Mouse (Mus musculus) frontal cortex, adult 2 months (tissue): ENCODE results near the gene Zbtb16. TPM values are rescaled to one million over a fixed set of nuclear protein-coding genes. Genes with fewer than 3 reads are reported as not detected.

Source experiments
- DNase-seq, 2 experiments: peaks; one replicate each; pipeline ENCODE4 v3.0.0; 2022; ENCODE audit warnings: low spot score in 1 of 2; ENCODE audit errors: extremely low spot score in 1 of 2
- polyA plus RNA-seq: library from polyadenylated mRNA; depleted of rRNA; stranded (reverse); fragments of >200 nt; gene quantifications from 2 replicates; pipeline ENCODE4 v1.2.3, GENCODE M21; 2012

Gene Zbtb16
- polyA plus RNA-seq, 1 experiment = 16.1 TPM

DNA sequence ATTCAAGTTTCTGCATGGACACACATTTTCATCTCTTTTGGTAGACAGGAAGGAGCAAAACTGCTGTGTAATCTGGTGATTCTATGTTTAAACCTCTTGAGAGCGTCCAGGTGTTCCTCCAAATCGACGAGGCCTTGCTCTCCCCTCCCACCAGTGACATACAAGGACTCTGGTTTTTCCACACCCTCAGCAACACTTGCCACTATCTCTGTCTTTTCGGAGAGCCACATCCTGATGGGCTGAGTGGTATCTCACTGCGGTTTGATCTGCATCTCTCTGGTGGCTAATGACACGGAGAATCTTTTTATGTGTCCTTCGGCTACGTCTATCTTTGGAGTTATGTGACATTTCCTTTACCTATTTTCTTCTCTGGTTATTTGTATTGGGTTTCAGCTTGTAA is 121.0 kb downstream of the Zbtb16 start:
- DNase-seq = no peak

GRCm38 (mm10) chr9:48713779-48714178 is 122.2 kb downstream of the Zbtb16 start:
- DNase-seq = no peak

- DNase-seq = no peak
Measured at GRCm38 (mm10) chr9:48712985-48713765, 122.8 kb downstream of the Zbtb16 start.

DNA sequence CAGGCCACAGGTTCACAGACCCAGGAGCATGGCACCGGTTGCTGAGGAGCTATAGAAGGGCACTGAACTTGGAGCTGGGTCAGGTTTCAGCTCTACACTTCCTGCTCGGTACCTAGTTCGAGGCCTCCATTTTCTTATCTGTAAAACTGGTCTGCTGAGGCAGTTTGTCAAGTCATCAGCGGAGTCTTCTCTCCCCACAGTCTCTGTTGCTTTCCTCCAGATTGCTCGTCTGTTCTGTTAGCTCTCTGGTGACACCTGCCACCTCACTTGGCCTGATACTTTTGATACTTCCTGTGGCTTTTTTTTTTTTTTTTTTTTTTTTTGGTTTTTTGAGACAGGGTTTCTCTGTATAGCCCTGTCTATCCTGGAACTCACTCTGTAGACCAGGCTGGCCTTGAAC is 124.2 kb downstream of the Zbtb16 start:
- no peak for DNase-seq

DNA sequence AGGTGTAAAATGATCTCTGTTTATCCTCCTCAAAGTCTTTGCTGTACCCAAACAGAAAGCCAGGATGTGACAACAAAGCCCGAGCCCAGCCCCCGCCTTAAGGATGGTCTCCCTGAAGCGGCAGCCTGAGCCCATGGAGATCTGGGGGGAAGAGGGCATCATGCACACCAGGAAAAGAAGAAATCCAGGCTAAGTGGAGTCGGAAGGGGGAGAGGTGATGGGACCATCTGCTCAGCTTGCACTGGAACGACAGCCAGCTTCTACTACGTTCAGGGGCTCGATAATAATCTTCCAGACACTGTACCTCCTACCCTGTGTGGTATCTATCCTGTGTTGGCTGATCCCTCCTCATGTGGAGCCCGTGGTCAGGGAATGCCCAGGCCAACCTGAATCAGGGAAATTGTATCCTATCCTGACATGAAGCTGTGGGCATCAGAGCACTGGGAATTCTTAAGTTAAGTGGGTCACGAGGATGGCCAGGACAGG is 124.7 kb downstream of the Zbtb16 start:
- no peak for DNase-seq

- no peak for DNase-seq
Measured at GRCm38 (mm10) chr9:48710355-48711295, 125.4 kb downstream of the Zbtb16 start.

GRCm38 (mm10) chr9:48707824-48708229 is 128.2 kb downstream of the Zbtb16 start:
- DNase-seq = no peak

DNA sequence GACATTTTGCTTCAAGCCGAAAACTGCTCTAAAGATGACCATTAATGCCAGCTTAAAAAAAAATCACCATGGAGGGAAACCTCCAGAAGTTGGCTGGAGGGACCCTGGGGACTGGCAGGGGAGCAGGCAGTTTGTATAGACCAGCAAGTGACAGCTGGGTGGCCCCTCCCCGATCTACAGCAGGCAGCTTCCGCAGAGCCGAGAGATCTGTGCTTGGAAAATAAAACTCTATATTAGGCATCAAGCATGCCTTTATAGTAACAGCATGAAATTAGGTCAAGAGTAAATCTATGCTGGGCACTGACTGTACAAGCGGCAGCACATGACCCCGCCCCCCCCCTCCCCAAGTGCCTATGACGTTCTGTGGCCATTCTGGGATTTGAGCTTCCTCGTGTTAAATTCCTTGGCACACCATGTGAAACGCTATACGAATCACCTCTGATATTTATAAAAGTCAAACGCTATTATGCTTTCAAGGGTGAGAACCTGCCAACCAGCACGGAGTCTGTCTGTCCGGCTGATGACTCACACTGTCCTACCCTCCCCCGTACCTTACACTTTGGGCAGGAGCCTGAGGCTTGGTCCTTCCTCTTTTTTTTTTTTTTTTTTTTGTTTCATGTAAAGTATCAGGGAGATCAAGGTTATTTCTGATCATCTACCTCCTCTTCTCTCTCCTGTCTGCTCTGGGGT is 128.7 kb downstream of the Zbtb16 start:
- no peak for DNase-seq

DNA sequence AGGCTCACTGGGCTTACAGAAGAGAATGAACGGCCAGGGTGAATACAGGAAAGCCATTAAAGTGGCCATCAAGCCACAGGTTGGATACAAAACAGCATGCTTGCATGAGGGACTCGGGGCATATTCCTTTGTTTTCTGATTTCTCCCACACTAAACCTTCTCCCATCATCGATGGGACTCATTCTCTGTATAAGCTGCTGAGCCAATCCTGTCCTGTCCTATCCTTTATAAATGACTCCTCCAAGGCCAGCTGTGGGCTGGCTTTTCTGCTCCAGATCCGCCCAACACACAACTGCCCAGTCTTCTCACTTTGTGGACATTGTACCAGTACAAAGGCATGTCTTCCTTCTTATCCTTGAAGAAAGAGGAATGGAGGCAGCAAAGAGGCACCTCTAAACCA is 134.7 kb downstream of the Zbtb16 start:
- DNase-seq = no peak

GRCm38 (mm10) chr9:48700871-48701270 is 135.2 kb downstream of the Zbtb16 start:
- DNase-seq = no peak

GRCm38 (mm10) chr9:48697470-48697815 is 138.6 kb downstream of the Zbtb16 start:
- DNase-seq = no peak

GRCm38 (mm10) chr9:48696731-48697469 is 139.1 kb downstream of the Zbtb16 start:
- DNase-seq = no peak

DNA sequence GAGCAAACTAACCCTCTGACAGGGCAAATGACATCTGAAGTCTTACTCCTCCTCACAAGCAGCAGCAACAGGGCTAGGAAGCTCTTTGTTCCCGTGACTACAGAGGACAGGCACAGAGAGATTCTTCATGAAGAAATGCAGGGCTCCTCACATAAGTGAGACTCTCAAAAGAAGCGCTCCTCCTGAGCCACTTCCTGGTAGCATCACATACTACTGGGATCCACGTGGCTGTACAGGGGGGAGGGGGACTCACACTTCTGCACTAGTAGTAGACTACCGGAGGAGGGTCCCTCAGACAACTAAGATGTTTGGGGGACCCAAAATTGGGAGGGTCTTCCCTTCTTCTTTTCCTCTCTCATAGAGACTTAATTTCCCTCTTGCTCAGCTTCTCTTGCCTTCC is 139.7 kb downstream of the Zbtb16 start:
- DNase-seq = no peak

DNA sequence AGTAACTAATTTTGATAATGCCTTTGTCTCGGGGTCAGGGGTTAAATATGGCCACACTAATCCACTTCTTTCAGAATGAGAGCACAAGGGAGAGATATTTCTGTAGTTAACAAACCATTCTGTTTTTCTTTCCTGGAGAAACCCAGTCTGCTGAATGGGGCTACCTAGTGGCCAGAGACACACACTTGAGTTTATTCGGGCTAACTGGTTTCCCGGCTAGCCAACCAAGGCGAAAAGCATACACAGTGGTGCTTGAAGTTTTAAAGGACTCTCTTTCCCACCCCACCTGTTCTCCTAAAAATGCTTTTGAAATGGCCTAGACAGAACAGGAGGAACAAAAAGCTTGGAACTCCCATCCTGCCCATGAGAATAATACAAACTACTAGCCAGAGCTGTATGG is 140.2 kb downstream of the Zbtb16 start:
- no peak for DNase-seq

- no peak for DNase-seq
Measured at GRCm38 (mm10) chr9:48694616-48695061, 141.4 kb downstream of the Zbtb16 start.

GRCm38 (mm10) chr9:48693696-48694095 is 142.3 kb downstream of the Zbtb16 start:
- DNase-seq = no peak

DNA sequence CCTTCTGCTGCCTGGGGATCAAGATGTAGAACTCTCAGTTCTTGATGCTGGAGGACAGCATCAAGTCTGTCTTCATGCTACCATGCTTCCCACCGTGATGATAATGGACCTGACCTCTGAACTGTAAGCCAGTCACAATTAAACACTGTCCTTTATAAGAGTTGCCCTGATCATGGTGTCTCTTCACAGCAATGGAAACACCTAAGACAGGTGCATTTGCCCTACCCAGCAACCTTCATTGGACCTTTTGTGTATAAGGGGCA is 146.4 kb downstream of the Zbtb16 start:
- DNase-seq = no peak

- DNase-seq = no peak
Measured at GRCm38 (mm10) chr9:48688859-48689717, 146.9 kb downstream of the Zbtb16 start.

DNA sequence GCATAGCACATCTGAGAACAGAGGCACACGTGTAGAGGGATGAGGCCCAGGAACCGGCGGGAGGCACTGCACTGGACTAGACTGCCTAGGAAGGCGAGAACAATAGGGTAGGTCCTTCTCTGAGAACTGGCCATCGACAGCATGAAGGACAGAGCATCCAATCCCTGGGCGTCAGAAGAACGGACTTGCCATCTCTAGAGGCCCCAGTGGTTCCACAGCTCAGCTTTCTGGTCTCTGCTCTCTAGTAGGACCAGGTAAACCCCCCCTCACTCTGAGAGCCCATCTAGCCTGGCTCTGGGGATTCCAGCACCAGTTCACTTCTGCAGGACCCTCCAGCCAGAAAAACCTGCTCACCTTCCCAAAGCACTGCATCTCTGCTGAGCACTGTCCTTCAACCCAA is 148.1 kb downstream of the Zbtb16 start:
- no peak for DNase-seq

GRCm38 (mm10) chr9:48685721-48686120 is 150.3 kb downstream of the Zbtb16 start:
- DNase-seq = no peak
